Mouse (Mus musculus): ENCODE measurements around the gene Rybp. TPM values are rescaled to one million over a fixed set of nuclear protein-coding genes. Genes with fewer than 3 reads are reported as not detected.

Rybp gene
- total and polyA plus RNA-seq, 2 experiments, result 6.7 TPM

DNA sequence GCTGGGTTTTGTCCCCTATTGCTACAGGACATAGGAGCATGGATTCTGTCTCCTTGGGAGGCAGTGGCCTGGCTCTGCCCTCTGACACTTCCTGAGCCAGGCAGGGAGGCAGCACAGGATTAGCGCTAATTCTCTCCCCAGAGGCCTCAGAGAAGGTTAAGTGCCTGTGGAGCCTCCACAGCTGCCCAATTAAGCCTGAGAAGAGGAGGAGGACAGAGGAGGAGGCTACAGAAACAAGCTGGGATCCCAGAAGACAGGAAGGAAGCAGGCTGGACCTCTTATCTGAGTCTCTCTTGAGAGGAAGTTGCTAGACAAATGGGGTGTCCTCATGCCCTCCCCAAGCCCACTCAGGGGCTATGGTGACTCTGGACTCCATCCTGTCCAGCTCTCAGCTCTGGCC lies 101.8 kb downstream of the Rybp start:
- Histone ChIP-seq H3K4me1 (ENCODE audit: control insufficient read depth, insufficient read depth, low read length) (peaks cover 5% of the 10 kb centered on the region), H3K27ac (replicated peaks; ENCODE audit: insufficient read depth, low read depth, low read length) (no peak overlapping the region), H3K79me2 (ENCODE audit: control insufficient read depth, insufficient read depth, low read length) (no peaks in the 10 kb centered on the region), H3K9ac (ENCODE audit: low read depth, low read length) (no peak overlapping the region), H3K27me3 (ENCODE audit: control insufficient read depth, insufficient read depth, low read length) (no peaks in the 10 kb centered on the region), H3K4me3 (ENCODE audit: insufficient read depth, low read depth, low read length) (no peak overlapping the region), H3K36me3 (ENCODE audit: control insufficient read depth, insufficient read depth, low read length) (no peaks in the 10 kb centered on the region)
- WGBS, result 90% methylated on average over 1 of the region's 1 CpGs
- DNase-seq (ENCODE audit: extremely low read depth, low read depth, low spot score), result peak; percentile 26
- no peak for TF ChIP-seq POLR2A (IDR thresholded peaks at IDR 0.05; ENCODE audit: extremely low read depth, insufficient read depth, low read length)
- TF ChIP-seq CTCF (IDR thresholded peaks at IDR 0.05; ENCODE audit: low read depth, low read length), result no peak

GRCm38 (mm10) chr6:100183344-100183743 lies 103.9 kb downstream of the Rybp start:
- WGBS, result 87% methylated on average over 3 of the region's 3 CpGs
- no peak for DNase-seq (ENCODE audit: extremely low read depth, low read depth, low spot score)

DNA sequence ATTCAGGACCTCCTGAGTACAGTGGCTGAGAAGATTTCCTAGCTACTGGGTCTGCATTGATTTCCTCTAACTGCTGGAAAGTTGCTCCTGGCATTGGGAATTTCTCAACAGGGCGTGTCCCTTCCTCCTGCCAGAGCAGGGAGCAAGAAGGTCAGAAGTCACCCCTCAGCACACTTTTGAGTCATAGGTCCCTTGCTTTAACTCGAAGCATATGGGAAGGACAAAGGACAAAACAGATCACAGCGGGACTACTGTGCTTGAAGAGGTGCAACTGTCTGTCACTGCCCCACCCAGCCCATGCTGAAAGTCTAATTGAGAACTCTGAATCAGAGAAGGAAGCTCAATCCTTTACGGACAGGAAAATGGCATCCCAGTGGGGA lies 106.4 kb downstream of the Rybp start:
- Histone ChIP-seq H3K4me1 (ENCODE audit: control insufficient read depth, insufficient read depth, low read length) (peaks cover 2% of the 10 kb centered on the region), H3K27ac (replicated peaks; ENCODE audit: insufficient read depth, low read depth, low read length) (no peak overlapping the region), H3K36me3 (ENCODE audit: control insufficient read depth, insufficient read depth, low read length) (no peaks in the 10 kb centered on the region), H3K79me2 (ENCODE audit: control insufficient read depth, insufficient read depth, low read length) (no peaks in the 10 kb centered on the region), H3K4me3 (ENCODE audit: insufficient read depth, low read depth, low read length) (no peak overlapping the region), H3K27me3 (ENCODE audit: control insufficient read depth, insufficient read depth, low read length) (no peaks in the 10 kb centered on the region), H3K9ac (ENCODE audit: low read depth, low read length) (no peak overlapping the region)
- TF ChIP-seq POLR2A (IDR thresholded peaks at IDR 0.05; ENCODE audit: extremely low read depth, insufficient read depth, low read length) (no peak), CTCF (IDR thresholded peaks at IDR 0.05; ENCODE audit: low read depth, low read length) (no peak)
- peak; percentile 25 for DNase-seq (ENCODE audit: extremely low read depth, low read depth, low spot score)
- WGBS, result 57% methylated on average over 4 of the region's 4 CpGs

More at GRCm38 (mm10) chr6:100183344-100183743, 103.9 kb downstream of the Rybp start:
- TF ChIP-seq CTCF (IDR thresholded peaks at IDR 0.05; ENCODE audit: low read depth, low read length), result no peak
- TF ChIP-seq POLR2A (IDR thresholded peaks at IDR 0.05; ENCODE audit: extremely low read depth, insufficient read depth, low read length), result no peak
- Histone ChIP-seq H3K27me3 (ENCODE audit: control insufficient read depth, insufficient read depth, low read length) (no peaks in the 10 kb centered on the region), H3K36me3 (ENCODE audit: control insufficient read depth, insufficient read depth, low read length) (no peaks in the 10 kb centered on the region), H3K79me2 (ENCODE audit: control insufficient read depth, insufficient read depth, low read length) (no peaks in the 10 kb centered on the region), H3K9ac (ENCODE audit: low read depth, low read length) (no peak overlapping the region), H3K27ac (replicated peaks; ENCODE audit: insufficient read depth, low read depth, low read length) (no peak overlapping the region), H3K4me3 (ENCODE audit: insufficient read depth, low read depth, low read length) (no peak overlapping the region), H3K4me1 (ENCODE audit: control insufficient read depth, insufficient read depth, low read length) (peaks cover 3% of the 10 kb centered on the region)

- no peak overlapping the region for H3K4me3 ChIP-seq (ENCODE audit: insufficient read depth, low read depth, low read length)
- 77% methylated on average over 4 of the region's 4 CpGs for WGBS
- TF ChIP-seq POLR2A (IDR thresholded peaks at IDR 0.05; ENCODE audit: extremely low read depth, insufficient read depth, low read length) (no peak), CTCF (IDR thresholded peaks at IDR 0.05; ENCODE audit: low read depth, low read length) (no peak)
- no peak overlapping the region for H3K27ac ChIP-seq (replicated peaks; ENCODE audit: insufficient read depth, low read depth, low read length)
- H3K4me1 ChIP-seq (ENCODE audit: control insufficient read depth, insufficient read depth, low read length), result peaks cover 2% of the 10 kb centered on the region
- H3K9ac ChIP-seq (ENCODE audit: low read depth, low read length), result no peak overlapping the region
- no peaks in the 10 kb centered on the region for H3K27me3 ChIP-seq (ENCODE audit: control insufficient read depth, insufficient read depth, low read length)
- H3K36me3 ChIP-seq (ENCODE audit: control insufficient read depth, insufficient read depth, low read length), result no peaks in the 10 kb centered on the region
- H3K79me2 ChIP-seq (ENCODE audit: control insufficient read depth, insufficient read depth, low read length), result no peaks in the 10 kb centered on the region
- DNase-seq (ENCODE audit: extremely low read depth, low read depth, low spot score), result no peak
Observed at GRCm38 (mm10) chr6:100180213-100180882, 106.9 kb downstream of the Rybp start.

DNA sequence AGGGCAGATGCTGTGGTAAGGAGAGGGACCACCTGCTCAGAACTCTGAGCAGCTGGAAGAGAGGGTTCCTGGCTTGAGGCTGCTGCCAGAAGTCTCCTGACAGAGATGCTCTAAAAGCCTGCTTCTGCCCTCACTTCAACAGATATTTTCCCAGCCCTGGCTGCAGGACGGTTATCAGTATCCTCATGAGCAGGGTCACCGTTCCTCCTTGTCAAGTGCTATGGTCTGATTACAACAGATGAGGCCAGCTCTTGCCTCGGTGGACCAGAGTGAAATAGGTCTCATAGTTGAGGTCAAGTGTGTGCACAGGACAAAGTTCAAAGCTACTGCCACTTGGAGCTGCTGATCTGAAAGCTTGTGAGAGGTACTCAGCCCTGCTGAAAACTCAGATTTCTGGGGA lies 108.5 kb downstream of the Rybp start:
- DNase-seq (ENCODE audit: extremely low read depth, low read depth, low spot score), result no peak
- no peak for TF ChIP-seq POLR2A (IDR thresholded peaks at IDR 0.05; ENCODE audit: extremely low read depth, insufficient read depth, low read length)
- TF ChIP-seq CTCF (IDR thresholded peaks at IDR 0.05; ENCODE audit: low read depth, low read length), result no peak
- H3K79me2 ChIP-seq (ENCODE audit: control insufficient read depth, insufficient read depth, low read length), result no peaks in the 10 kb centered on the region
- no peak overlapping the region for H3K4me3 ChIP-seq (ENCODE audit: insufficient read depth, low read depth, low read length)
- peaks cover 4% of the 10 kb centered on the region for H3K4me1 ChIP-seq (ENCODE audit: control insufficient read depth, insufficient read depth, low read length)
- no peaks in the 10 kb centered on the region for H3K36me3 ChIP-seq (ENCODE audit: control insufficient read depth, insufficient read depth, low read length)
- no peak overlapping the region for H3K9ac ChIP-seq (ENCODE audit: low read depth, low read length)
- H3K27ac ChIP-seq (replicated peaks; ENCODE audit: insufficient read depth, low read depth, low read length), result no peak overlapping the region
- no peaks in the 10 kb centered on the region for H3K27me3 ChIP-seq (ENCODE audit: control insufficient read depth, insufficient read depth, low read length)
- WGBS, result 59% methylated on average over 3 of the region's 3 CpGs

Data from liver, adult 2 months (tissue).